Mouse (Mus musculus) small intestine, adult 2 months (tissue): Measurements from ENCODE around the gene Hspa2.

ENCODE experiments used
- CTCF ChIP-seq: fragments of 200-500 bp; IDR thresholded peaks from 2 replicates; pipeline ENCODE4 v1.5.1; 2012; ENCODE audit warnings: low read depth, mild to moderate bottlenecking, control low read depth, inconsistent platforms, low read length, moderate library complexity, mixed read lengths; ENCODE audit not compliant: insufficient replicate concordance, insufficient read length; ENCODE audit errors: extremely low read depth
- POLR2A ChIP-seq: fragments of 200-500 bp; IDR thresholded peaks from 2 replicates; pipeline ENCODE4 v1.6.1; 2012; ENCODE audit warnings: low read depth, mild to moderate bottlenecking, control low read depth, inconsistent platforms, low read length, moderate library complexity

GRCm38 (mm10) chr12:76367096-76367995, 36.6 kb upstream of the Hspa2 start:
- TF ChIP-seq CTCF (no peak), POLR2A (no peak)
